Mouse (Mus musculus): ENCODE measurements around the gene Crybg1.

Gene Crybg1

DNA sequence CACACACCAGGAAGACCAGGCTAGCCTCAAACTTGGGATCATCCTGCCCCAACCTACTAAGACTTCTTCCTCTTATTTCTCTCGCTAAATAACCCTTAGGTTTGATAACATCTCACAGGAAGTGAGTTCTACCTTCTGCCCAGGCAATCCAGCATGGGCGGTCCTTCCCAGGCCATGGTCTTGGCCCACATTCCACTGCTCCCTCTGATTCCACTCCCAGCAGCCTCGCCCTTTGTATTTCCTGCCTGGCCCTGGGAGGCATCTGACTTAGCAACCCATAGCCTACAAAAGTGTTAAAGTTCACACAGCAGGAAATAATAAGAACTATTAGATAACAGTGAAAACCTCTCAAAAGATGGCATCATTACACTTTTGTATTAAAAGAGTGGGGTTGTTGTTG is 171.3 kb downstream of the Crybg1 start:
- TF ChIP-seq GATA4 (IDR thresholded peaks at IDR 0.05; ENCODE audit: insufficient replicate concordance, low read length): no peak

DNA sequence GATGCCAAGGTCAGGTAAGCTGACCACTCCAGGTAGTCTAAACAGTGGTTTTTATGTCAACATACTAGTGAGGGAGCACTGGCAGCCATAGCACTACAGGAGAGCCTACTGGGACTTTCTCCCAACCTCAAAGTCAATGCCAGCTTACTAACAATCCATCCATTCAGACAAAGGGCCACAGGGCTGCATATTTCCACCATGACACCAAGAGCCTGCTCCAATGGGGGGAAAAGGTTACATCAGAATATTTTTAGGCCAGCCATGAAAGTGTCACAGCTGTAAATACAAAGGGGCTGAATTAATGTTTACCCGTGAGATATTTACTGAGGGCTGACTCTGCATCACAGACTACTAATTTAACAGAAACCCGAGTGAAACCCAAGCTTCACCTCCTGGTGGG is 175.4 kb downstream of the Crybg1 start:
- no peak for TF ChIP-seq GATA4 (IDR thresholded peaks at IDR 0.05; ENCODE audit: insufficient replicate concordance, low read length)

DNA sequence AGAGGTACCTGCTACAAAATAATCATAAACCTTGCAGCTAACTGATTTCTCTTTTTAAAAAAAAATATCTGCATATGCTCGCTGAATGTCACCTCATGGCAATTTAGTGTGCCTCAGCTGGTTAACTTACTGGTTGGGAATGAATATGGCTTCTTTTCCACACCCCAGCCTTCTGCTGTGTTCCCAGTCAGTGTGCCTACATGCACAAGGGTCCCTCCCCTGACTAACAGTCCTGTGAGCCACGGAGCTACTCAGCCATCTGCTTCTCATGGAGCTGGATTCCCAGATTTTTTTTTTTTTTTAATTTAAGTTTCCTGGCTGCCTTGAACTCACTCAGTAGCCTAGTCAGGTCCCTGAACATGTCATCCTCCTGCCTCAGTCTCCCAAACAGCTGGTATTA is 183.7 kb downstream of the Crybg1 start:
- no peak for TF ChIP-seq GATA4 (IDR thresholded peaks at IDR 0.05; ENCODE audit: insufficient replicate concordance, low read length)

DNA sequence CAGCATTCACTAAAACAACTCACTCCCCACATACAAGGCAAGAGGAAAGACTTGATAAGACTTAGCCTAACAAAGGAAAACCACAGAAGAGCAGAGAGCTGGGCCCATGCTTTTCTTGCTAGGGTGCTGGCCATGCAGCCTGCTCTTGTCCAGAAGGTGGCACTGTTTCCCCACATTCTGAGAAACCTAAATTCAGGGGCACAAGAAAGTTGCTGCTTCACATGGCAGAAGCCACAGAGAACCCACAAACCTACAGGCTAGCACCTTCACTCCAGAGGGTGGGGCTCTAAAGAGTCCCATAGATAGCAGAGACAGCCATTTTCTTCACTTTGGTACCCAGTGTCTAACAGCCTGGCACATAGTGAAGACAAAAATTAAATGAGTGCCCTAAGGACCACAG is 194.7 kb downstream of the Crybg1 start:
- TF ChIP-seq GATA4 (IDR thresholded peaks at IDR 0.05; ENCODE audit: insufficient replicate concordance, low read length): no peak

DNA sequence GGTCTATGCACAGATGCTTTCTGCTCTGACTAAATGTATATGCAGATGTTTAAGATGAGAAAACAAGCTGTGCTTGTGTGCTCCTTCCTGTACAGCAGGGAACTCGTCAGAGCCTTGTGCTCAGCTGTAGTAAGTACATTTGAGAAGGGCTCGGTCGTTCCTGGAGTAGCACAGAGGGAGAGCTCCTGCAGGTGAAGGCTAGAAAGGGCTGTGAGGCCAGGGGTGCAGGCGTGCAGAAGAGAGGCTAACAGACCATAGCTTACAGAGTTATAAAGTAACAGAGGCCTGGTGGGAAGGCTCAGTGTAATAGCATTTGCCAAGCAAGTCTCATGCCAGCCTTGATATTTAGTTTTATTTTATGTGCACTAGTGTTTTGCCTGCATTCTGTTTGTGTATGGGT is 203.2 kb downstream of the Crybg1 start:
- no peak for TF ChIP-seq GATA4 (IDR thresholded peaks at IDR 0.05; ENCODE audit: insufficient replicate concordance, low read length)

DNA sequence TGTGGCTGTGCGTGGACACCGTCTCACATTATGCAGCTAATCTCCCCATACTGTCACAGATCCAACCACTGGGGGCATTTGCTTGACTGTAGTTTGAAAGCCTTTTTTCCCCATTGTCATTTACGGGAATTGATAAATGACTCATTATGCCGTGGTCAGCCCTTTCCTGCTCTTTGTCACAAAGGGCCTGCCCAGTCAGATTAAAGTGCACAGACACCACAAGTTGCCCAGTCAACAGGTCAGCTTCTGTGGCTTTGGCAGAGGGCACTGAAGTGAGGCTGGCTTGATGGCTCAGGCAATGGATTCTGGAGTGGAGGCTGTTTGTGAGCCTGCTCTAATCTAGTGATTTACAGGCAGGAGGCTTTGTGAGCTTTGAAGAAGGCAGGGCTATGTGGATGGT is 204.9 kb downstream of the Crybg1 start:
- TF ChIP-seq GATA4 (IDR thresholded peaks at IDR 0.05; ENCODE audit: insufficient replicate concordance, low read length): no peak

DNA sequence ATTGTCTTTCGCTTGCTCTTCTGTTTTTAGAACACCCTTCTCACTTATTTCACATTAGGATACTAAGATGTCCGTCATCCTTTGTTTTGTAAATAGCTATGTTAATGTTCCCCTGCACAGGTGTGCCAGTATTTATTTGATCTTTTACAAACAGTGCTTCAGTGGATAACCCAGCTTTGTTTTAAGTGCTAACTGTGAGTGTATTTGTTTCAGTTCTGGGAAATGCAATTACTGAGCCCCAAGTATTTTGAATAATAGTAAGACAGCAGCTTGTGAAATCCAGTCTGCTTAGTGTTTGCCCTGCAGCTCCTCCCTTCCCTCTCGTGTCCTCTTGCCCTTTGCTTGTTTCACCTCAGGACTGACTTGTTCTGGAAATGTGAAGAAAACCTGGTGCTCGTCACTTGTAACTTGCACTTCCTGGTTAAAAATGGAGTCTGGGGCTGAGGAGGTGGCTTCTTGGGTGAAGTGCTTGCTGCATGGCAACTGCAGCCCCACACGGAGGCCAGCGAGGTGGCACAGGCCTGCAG is 209.5 kb downstream of the Crybg1 start:
- no peak for TF ChIP-seq GATA4 (IDR thresholded peaks at IDR 0.05; ENCODE audit: insufficient replicate concordance, low read length)

DNA sequence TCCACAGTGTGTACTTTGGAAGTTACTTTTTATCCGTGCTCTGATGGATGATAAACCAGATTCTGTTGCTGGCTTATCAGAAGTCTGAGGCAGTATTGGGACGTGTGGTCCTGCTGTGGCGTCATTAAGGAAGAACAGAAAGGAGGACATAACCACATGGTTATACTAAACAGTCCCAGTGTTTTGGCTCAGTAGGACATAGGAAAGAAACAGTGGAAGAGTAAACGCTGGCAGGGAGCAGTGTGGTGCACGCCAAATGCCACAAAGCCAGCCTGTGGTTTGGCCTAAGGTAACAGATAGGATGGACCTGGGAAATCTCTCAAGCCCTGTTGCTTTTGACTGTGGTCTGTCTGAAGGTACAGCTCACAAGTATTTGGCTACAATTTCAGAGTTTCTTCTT is 220.1 kb downstream of the Crybg1 start:
- no peak for TF ChIP-seq GATA4 (IDR thresholded peaks at IDR 0.05; ENCODE audit: insufficient replicate concordance, low read length)

DNA sequence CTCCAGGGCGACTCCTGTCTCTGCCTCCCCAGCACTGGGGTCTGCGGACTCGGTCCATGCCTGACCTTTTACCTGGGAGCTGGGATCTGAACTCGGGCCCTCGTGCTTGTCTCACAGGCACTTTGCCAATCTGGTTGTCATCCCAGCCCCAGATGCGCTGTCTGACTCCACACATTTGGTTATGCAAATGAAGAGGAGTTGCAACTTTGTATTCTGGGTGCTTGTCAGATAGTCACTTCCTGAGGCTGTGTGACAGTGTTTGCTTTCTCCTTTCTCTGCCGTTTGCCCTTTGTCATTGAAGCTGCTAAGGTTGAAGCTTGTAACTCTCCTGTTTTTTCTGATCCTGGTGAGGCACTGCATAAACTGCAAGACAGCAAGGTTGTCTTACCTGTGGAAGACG is 220.9 kb downstream of the Crybg1 start:
- no peak for TF ChIP-seq GATA4 (IDR thresholded peaks at IDR 0.05; ENCODE audit: insufficient replicate concordance, low read length)

DNA sequence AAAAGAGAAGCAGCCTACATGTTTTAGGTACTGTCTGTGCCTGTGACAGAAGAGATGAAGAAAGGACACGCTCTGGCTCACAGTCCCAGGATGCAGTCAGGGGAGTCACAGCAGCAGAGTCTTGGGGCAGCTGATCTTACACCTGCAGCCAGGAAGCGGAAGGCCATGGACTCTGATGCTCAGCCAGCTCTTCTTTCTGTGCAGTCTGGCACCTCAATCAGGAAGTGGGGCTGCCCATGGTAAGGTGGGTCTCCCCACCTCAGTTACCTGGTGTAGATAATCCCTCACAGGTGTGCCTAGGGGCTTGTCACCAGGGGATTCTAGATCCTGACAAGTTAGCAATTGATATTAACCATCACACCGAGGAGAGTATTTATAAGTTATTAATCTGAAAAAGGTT is 225.6 kb downstream of the Crybg1 start:
- TF ChIP-seq GATA4 (IDR thresholded peaks at IDR 0.05; ENCODE audit: insufficient replicate concordance, low read length): no peak

DNA sequence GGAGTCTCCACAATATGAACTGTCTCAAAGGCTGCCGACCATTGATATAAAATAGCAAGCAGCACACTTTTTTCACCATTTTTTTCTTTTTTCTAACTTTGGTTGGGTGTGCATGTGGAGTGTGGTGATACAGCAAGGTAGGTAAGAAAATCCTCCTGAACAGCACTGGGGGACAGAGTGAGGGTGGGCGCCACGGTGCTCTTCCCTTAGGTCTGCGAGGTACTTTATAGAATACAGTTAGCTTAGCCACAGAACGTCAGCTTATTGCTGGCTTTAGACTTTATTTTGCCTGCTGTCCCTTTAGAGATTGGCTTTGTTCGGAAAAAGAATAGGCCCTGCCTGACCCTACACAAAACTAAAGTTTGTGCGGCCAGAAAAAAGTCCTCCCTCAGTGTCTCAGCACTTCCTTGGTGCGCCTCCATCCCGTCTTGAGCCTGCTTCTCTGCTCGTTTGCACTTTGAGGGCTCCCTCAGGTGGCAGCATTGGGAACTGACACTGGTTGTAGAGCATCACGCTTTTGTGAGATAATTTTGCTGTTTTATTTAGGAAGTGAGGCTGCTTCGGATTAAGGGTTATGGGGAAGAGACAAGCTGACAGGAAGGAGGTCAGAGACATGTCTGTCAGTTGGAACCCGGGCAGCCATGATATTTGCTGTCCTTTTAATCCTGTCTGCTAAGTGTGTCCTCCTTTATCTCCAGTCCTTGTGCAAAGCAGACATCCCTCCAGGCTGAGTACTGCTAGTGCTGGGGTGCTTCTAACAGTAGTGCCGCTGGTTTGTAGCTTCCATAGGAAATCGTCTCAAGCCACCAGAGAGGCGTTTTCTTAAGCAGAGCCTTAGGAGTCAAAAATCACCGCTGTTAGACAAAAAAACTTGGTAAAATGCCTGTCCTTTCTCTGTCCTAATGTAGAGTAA is 229.7 kb downstream of the Crybg1 start:
- no peak for TF ChIP-seq GATA4 (IDR thresholded peaks at IDR 0.05; ENCODE audit: insufficient replicate concordance, low read length)

DNA sequence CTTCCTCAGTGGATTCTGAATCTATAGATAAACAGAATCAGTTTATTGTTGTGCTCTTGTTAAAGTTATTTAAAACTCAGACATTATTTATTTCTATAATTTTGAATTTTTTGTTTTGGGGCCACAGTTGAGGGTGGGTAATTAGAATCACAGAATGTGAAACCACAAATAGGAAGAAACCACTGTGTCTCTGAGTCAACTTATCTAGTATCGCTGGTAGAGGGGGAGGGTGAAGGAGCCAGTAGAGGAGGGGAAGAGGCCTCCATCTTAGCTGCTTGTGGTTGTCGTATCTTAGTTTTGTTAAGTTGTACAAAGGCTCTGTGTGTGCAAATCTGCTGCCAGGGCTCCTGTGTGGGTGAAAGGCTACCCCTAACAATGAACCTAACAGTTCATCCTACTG is 231.9 kb downstream of the Crybg1 start:
- no peak for TF ChIP-seq GATA4 (IDR thresholded peaks at IDR 0.05; ENCODE audit: insufficient replicate concordance, low read length)

DNA sequence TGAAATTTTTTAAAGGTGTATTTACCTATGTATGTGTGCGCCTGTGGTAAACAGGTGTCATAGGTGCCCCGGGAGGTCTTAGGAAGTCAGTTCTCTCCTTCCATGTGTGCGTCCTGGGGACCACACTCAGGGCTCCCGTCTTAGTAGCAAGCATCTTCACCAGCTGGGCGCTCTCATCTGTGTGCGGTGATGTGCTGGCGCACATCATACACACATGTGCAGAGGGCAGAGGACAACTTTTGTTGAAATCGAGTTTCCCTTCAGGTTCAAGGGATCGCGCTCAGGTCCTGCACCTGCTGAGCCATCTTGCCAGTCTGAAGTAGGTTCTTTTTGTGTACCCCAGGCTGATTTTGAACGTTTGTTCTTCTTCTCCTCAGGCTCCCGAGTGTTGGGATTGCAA is 232.5 kb downstream of the Crybg1 start:
- no peak for TF ChIP-seq GATA4 (IDR thresholded peaks at IDR 0.05; ENCODE audit: insufficient replicate concordance, low read length)

DNA sequence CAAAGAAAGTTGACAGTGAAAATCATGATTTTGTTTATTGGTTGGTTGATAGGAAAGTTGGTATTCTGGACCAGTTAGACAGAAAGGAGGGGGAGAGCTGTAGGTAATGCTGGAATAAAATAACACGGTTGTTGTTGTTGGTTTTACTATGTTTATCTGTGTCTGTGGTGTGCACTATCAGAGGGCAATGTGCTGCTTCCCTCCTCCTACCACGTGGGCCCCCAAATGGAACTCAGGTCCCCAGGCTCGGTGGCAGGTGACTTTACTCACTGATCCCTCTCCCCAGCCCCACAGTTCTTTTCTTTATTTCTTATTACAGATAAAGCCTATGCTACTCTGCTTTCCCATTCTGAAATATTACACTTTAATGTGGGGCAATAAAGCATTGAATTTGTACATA is 236.4 kb downstream of the Crybg1 start:
- TF ChIP-seq GATA4 (IDR thresholded peaks at IDR 0.05; ENCODE audit: insufficient replicate concordance, low read length): no peak

DNA sequence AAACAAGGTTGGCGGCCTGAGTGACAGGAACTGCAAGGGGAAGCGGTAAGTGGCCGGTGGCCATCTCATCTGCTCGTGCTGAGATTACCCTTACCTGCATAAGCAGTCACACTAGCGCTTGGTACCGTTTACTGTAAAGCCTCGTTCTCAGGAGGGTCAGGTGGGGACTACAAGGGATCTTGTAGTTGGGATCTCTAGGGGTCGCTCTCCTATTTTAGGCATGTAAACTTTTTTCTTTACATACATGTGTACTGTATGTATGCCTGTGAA is 237.8 kb downstream of the Crybg1 start:
- no peak for TF ChIP-seq GATA4 (IDR thresholded peaks at IDR 0.05; ENCODE audit: insufficient replicate concordance, low read length)

DNA sequence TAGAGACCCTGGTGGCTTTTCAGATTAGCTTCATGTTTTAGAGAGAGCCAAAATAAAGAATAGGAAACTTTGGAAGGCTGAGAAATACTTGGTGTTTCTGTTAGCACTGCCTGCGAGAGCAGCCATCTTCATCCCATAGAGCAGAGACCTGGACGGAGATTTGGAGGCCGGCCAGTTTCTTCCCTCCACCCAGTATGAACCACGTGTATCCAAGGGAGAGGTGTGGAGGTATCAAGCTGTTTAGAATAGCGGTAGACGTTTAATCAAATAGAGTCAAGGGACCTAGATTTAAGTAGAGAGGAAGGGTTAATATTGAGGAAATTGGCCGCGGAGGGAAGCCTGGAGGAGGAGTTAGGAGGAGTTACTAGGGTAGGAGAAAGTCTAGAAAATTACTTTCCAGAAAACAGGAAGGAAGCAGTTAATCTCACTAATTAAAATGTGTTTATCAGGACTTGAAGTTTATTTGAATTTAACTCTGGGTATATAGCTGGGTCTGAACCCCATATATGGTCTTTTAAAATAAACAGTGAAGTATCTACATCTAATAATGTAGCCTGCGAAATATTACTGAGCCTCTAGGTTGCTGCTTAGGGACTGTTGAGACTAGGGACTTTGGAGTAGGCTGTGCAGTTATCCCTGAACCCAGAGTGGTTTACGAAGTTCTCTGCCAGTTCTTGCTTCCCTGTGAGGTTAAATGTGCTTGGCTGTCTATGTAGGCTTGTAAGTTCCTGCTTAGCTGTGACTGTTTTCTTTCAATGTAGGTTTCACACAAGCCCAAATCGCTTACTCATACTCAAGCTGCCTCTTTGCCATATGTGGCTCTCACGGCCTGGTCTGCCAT is 238.4 kb downstream of the Crybg1 start:
- TF ChIP-seq GATA4 (IDR thresholded peaks at IDR 0.05; ENCODE audit: insufficient replicate concordance, low read length): no peak
